Mouse (Mus musculus) layer of hippocampus, adult 8-10 months (tissue): ENCODE results near the gene Cdh11. TPM values are rescaled to one million over a fixed set of nuclear protein-coding genes. Genes with fewer than 3 reads are reported as not detected.
A peak's percentile ranks its signal among the peaks of the same experiment; 100 is the strongest.
"Not testable (repeated sequence)": the region's sequence is repeated elsewhere in the genome, so short reads cannot be mapped to it uniquely, and the experiment has no call there.

Experiments
- DNase-seq, 2 experiments: peaks; one replicate each; pipeline ENCODE4 v3.0.0; 2022; ENCODE audit warnings: low spot score in 2 of 2
- microRNA-seq, 2 experiments: library from miRNA; unstranded; fragments of <30 nt; microRNA quantifications; one replicate each; pipeline ENCODE4 v1.2.0; 2022
- total RNA-seq, 4 experiments: library from RNA; stranded (reverse); gene quantifications; 2 replicates each; pipeline ENCODE4 v1.2.4; 2022

The Cdh11 gene
- total RNA-seq, 4 experiments from 2014 or later = 68.8 to 84.1 (median 76.7) TPM

DNA sequence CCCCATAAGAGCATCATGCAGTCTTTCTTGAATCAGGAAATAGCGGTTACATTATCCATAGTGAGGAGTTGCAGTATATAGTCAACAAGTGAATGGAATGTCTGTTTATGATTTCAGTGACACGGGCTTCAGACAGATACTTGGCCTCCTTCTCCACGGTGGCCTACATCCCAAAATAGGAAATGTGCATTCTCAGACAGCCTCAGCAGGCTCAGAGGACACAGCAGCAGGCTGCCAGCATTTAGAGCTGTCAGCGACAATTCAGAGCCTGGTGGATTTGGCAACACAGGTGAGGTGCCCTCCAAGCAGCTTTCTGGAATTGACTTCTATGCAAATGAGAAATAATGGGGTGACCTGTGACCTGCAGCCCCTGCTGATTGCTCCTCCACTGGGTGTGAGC, 69.5 kb downstream of the Cdh11 start:
- no peak for DNase-seq

DNA sequence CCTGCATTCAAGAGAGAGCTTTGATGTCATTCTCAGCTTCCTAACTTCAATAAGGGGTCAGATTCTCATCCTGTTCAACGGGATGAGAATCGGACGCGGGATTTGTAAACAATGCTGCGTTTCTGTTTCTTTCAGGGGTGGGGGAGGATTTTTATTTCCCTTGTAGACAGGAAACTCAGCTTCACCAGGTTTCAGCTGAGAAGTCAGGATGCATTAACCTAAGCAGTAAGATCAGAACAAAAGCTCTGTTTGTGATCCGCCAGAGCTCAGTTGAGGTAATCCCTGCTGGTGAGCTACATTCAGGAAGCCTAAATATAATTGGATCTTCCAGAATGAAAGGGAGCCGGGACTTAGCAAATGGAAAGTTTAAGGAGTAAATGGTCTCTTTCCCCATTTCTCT, 78.1 kb downstream of the Cdh11 start:
- no peak for DNase-seq

DNA sequence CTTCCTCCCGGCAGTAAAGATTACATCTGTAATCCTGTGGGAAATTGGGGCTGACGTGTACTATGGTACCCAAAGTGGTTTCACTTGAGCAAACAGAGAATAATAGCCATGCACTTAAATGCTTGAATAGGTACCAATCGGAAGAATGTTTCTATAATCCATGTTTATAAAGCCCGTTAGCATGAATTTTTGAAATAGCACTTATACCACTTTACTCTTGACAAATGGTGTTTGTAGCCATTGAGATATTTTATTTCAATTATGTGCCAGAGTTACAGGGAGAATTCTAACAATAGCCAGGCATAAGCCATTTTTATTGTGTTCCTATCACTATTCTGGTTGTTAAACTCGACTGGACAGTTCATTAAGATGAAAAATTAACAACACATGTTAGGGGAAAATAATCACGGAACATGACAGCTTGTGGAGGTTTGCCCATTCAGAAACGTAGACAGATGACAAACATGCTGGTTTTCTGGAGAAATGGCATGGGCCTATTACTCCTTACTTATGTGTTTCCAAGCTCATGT, 80.0 kb downstream of the Cdh11 start:
- no peak for DNase-seq

DNA sequence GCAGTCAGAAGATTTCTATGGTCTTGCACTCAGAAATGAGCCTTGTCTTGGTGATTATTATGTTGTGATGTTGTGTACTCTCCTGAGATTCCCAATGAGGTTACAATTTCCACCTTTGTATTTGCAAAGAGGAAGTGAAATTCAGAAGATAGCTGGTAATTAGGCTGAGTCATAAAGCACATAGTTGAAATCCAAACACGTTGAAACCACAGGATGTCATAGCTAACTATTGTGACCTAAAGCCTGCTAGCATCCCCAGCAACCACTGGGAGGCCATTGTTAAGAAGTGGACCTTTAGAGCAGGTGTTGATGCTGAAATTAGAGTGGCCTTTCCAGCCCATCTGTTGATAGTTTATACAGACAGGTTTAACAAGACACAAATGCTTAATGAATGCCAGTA, 85.2 kb downstream of the Cdh11 start:
- DNase-seq = no peak

DNA sequence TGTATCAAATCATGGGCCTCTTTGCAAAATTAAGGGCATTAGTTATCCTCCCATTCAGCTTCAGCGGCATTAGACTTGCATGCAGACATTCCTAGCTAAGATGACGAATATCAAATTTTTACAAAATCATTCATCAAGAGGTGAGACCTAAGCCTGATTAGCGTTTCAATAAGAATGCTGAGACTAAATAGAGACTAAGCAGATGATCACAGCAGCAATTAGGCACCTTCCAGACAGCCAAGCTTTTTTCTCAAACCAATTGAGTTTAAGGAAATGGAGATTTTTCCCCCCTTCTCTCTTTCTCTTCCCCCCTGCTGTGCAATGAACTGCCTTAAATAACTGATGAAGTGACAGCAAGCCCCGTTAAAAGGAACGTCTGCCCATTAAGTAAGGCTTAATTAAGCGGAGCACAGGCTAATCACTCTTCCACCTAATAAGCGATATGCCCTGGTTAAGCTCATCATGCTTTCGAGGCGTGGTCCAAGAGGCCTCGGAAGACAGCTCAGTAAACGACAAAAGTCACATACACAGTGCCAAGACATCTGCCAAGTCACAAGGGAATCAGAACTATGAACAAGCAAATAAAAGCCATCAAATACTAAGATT, 87.1 kb downstream of the Cdh11 start:
- DNase-seq = no peak

DNA sequence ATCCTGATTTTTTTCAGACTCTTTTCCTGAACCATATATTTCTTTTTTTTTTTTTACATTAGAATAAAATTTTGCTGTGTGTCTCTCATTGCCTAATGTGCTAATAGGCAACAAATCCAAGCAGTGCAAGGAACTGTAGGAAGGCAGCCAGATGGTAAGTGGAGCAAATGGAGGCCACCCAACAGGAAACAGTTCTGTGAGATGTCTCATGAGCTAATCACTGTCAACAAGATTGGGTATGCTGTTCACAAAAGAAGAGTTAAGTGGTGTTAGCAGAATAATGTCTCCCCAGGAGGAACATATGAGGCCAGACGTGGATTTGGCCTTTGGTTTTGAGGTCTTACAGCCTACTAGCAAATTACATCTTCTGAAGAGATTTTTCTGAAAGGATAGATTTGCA, 92.0 kb downstream of the Cdh11 start:
- DNase-seq = peak; percentile 48 to 55

DNA sequence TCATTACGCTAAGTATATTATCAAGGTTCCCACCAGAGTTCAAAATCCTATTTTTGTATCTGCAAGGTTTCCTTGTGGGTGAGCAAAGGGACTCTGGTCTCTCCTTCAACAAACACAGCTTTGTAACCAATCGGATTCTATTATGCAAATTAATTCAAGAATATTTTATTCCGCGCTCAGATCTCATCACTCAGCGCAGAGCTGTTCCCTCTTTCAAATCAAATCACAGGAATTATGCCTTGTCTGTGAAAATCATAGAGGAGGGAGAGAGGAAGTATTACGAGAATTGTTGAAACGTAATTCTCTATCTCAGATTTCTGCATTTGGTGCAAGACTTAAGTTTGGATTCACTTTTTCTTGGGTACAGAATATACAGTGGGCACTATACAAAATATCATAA, 100.0 kb downstream of the Cdh11 start:
- DNase-seq = not testable (repeated sequence)

DNA sequence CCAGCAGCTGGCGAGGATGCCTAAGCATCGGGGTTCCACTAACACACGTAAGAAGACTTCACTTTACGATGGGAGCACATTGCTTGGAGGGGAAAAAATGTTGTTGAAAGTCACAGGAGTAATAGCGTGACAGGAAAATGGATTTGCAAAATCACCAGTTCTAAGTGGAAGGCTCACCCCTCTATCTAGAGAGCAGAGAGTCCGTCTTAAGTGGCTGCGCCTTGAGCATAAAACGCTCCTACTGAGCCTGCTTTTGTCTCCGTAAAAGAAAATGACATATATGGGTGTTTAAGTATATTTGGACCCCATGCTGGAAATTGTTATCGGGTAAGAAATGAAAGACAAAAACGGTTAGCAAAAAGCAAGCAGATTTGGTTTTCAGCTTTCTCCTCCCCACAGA, 100.4 kb downstream of the Cdh11 start:
- no peak for DNase-seq

DNA sequence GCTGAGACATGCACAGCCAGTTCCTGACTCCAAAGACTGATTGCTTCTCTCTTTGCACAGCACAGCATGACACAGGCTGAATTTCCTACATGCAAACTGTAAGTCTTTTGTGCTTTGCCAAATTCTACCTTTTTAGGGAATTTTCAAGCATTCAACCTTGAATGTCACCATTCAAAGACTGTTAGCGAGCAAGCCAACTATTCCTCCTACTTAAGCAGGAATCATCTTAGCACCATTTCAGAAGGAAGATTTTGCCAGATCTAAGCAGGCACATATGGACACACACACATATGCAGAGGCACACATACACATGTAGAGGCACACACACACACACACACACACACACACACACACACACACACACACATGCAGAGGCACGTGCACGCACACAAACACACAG, 108.3 kb downstream of the Cdh11 start:
- no peak for DNase-seq

DNA sequence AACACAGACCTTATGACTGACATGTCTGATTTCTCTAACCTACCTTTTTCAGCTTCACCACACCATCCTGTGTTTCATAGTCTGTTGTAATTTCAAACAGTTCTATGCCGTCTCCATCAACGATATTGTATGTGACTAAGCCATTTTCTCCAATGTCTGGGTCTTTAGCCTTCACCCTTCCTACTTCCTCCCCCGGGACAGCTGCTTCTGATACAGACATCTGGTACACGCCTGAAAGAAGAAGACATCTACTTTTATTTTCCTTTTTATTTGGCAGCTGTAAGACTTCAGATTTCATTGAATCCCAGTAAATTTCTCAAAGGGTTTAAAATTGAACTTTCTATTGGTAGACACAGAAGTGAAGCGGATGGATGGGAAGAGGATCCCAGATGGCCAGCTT, 120.9 kb downstream of the Cdh11 start:
- DNase-seq = peak; percentile 24 to 33

DNA sequence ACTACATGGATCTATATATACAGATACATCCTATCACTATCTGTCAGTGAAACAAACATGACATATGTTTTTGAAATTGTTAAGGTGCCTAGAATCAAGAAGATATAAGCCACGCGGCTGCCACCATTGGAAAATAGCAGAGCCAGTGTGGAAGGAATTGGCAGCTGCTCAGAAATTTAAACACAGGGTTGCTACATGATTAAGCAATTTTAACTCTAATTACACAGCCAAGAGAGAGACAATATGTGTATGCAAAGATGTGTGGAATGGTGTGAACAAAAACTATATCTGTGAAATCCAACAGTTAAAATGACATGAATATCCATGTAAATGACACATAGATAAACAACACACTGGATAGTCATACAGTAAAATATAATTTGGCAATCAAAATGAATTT, 128.9 kb downstream of the Cdh11 start:
- no peak for DNase-seq

DNA sequence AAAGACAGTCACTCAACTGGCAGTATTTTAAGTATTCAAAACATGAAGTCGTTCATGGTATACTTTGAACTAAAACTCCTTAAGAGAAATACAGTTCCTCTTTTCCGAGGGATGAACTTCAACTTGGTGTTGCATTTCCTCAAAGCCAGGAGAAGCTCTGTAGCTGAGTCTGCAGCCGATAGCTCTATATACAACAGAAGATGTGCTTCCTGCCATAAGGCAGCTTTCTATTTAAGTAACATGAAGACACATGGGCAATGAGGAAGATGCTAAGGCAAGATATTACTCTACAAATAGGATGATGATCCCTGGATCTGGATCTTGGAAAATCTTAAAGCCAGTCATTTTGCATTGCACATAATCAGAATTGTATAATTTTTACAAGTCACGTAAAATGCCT, 133.5 kb downstream of the Cdh11 start:
- DNase-seq = no peak

DNA sequence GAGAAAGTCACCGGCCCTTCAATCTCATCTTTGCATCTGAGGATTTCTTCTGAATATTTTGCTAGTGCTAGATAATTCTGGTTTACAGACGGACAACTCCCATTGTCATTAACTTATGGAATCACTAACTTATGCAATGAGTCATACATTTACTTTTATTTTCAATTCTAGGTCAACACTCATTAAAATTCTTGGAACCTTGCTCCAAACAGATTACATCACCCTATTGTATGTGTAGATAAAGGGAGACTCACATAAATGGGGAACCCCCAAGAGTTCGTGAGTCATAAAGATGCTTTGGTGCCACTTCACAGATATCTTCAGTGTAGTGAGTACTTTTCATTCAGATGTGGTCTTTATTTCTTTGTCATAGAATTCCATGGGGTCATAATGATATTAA, 158.3 kb downstream of the Cdh11 start:
- DNase-seq = no peak

DNA sequence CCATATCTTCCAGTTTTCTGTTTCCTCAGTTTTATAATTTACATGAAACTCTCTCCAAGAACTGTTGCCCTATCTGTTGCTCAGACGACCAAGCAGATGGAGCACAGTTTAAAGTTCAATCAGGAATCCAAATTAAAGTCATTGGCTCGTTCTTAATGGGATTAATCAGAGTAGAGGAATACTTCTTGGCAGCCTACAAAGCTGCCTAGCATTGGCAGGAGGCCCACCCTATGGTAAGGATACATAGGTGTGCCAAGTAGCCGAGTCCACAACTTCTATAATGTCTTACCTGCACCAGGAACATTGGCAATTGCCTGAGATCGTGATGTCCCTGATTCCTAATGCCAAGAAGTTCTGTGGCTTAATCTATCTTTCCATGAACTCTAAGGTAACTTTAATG, 173.3 kb downstream of the Cdh11 start:
- DNase-seq = no peak

DNA sequence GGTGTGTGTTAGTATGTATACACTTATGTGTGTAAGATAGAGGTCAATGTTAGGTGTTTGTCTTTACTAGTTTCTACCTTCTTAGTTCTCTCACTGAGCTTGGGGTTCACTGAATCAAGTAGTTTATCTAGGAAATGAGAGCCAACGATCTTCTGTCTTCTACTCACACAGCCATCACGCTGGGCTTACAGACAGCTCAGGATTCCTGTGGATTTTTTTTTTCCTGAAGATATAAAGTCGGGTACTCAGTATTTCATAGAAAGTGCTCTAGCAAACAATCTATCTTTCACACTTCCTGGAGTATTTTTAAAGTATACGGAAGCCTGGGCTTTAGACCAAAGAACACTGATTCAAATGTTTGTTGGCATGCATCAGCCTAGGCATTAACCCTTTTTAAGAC, 184.1 kb downstream of the Cdh11 start:
- DNase-seq = no peak

DNA sequence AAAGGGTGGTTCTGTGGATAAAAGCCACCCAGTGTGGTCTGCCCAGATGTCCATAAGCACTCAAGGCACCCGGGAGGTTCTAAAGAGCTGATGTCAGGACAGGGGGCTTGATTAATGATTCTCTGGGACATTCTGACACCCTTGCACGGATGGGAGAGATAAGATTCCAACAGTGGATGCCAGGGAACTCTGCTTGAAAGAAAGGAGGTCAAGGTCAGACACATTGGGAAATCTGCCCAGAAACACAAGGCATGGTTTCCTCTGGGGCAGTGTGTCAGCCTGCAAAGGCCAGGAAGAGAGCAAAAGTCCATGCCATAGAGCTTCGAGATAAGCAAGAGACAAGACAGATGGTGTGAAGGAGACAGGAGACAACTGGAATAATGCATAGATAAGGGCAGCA, 188.9 kb downstream of the Cdh11 start:
- no peak for DNase-seq

DNA sequence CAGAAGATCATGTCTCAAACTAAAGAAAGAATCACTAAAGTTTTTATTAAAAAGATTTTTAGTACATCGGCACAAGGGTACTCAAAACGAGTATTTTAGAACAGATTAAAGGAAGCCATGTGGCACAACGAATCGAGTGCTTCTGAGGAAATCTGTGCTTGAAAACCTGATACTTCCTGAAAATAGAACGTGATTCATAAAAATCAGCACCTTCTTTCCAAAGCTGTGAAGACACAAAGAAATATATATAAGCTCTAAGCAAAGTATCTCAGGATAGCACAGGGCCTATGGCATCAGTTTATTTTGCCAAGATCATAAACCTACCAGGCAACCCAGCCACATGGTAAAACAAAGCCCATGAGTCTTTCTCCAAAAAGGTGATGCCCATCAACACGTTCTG, 191.5 kb downstream of the Cdh11 start:
- DNase-seq = no peak

Small RNA genes lying within 50 kb of the gene (microRNA-seq; reads per million reads assigned to microRNA genes)
- 0 reads per million in 2 experiments for gene Gm26301
